Mouse (Mus musculus): ENCODE measurements around the gene Atp1b1. TPM values are rescaled to one million over a fixed set of nuclear protein-coding genes. Genes with fewer than 3 reads are reported as not detected.
A peak's percentile ranks its signal among the peaks of the same experiment; 100 is the strongest.

Gene Atp1b1
- polyA plus RNA-seq, 1 experiment: 369 TPM

GRCm38 (mm10) chr1:164405385-164405802 lies 52.8 kb downstream of the Atp1b1 start:
- no peak for TF ChIP-seq POLR2A (IDR thresholded peaks at IDR 0.05; ENCODE audit: low read depth, low read length)
- TF ChIP-seq CTCF (IDR thresholded peaks at IDR 0.05; ENCODE audit: extremely low read depth, insufficient read length, insufficient replicate concordance, low read depth, low read length): no peak
- Histone ChIP-seq H3K27me3 (ENCODE audit: control insufficient read depth, insufficient read depth, low read length) (no peaks in the 10 kb centered on the region), H3K4me3 (ENCODE audit: low read depth, low read length) (no peak overlapping the region), H3K27ac (ENCODE audit: insufficient read depth, low read depth, low read length) (0 out of 2 replicates have a peak overlapping the region, but pooled peaks have one; percentile 29), H3K36me3 (ENCODE audit: control insufficient read depth, insufficient read depth, low read length) (no peaks in the 10 kb centered on the region), H3K4me1 (ENCODE audit: control insufficient read depth, insufficient read depth, insufficient read length, low read length) (peaks cover 6% of the 10 kb centered on the region)
- 23% methylated on average over 5 of the region's 5 CpGs for WGBS

DNA sequence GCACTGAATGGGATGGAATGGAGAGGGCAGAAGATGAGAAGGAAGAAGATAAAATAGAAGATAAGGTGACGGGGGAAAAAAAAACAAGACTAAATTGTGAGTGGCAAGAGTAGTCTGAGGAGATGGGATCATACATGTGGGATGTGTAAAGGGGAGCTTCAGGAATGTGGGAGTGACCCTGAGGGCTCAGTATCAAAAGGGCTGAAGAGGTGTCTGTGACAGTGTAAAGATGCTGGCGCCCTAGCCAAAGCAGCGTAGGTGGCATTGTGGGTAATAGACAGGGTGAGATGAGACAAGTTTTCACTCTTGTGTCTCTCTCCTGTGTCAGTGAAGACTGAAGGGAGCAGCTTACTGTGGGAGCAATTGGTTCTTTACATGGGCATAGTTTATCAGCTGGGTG lies 58.6 kb downstream of the Atp1b1 start:
- no peak for TF ChIP-seq CTCF (IDR thresholded peaks at IDR 0.05; ENCODE audit: extremely low read depth, insufficient read length, insufficient replicate concordance, low read depth, low read length)
- TF ChIP-seq POLR2A (IDR thresholded peaks at IDR 0.05; ENCODE audit: low read depth, low read length): no peak
- no peak overlapping the region for H3K4me3 ChIP-seq (ENCODE audit: low read depth, low read length)
- no peaks in the 10 kb centered on the region for H3K27me3 ChIP-seq (ENCODE audit: control insufficient read depth, insufficient read depth, low read length)
- 97% methylated on average over 3 of the region's 3 CpGs for WGBS
- no peak overlapping the region for H3K27ac ChIP-seq (ENCODE audit: insufficient read depth, low read depth, low read length)
- H3K4me1 ChIP-seq (ENCODE audit: control insufficient read depth, insufficient read depth, insufficient read length, low read length): no peaks in the 10 kb centered on the region
- H3K36me3 ChIP-seq (ENCODE audit: control insufficient read depth, insufficient read depth, low read length): no peaks in the 10 kb centered on the region

- H3K27ac ChIP-seq (ENCODE audit: insufficient read depth, low read depth, low read length): no peak overlapping the region
- no peaks in the 10 kb centered on the region for H3K27me3 ChIP-seq (ENCODE audit: control insufficient read depth, insufficient read depth, low read length)
- H3K4me1 ChIP-seq (ENCODE audit: control insufficient read depth, insufficient read depth, insufficient read length, low read length): no peaks in the 10 kb centered on the region
- H3K4me3 ChIP-seq (ENCODE audit: low read depth, low read length): no peak overlapping the region
- TF ChIP-seq POLR2A (IDR thresholded peaks at IDR 0.05; ENCODE audit: low read depth, low read length): no peak
- TF ChIP-seq CTCF (IDR thresholded peaks at IDR 0.05; ENCODE audit: extremely low read depth, insufficient read length, insufficient replicate concordance, low read depth, low read length): no peak
- 50% methylated on average over 4 of the region's 4 CpGs for WGBS
- H3K36me3 ChIP-seq (ENCODE audit: control insufficient read depth, insufficient read depth, low read length): no peaks in the 10 kb centered on the region
Observed at GRCm38 (mm10) chr1:164397672-164398071, 60.5 kb downstream of the Atp1b1 start.

- Histone ChIP-seq H3K4me1 (ENCODE audit: control insufficient read depth, insufficient read depth, insufficient read length, low read length) (no peaks in the 10 kb centered on the region), H3K36me3 (ENCODE audit: control insufficient read depth, insufficient read depth, low read length) (no peaks in the 10 kb centered on the region), H3K27ac (ENCODE audit: insufficient read depth, low read depth, low read length) (no peak overlapping the region), H3K27me3 (ENCODE audit: control insufficient read depth, insufficient read depth, low read length) (no peaks in the 10 kb centered on the region), H3K4me3 (ENCODE audit: low read depth, low read length) (no peak overlapping the region)
- TF ChIP-seq CTCF (IDR thresholded peaks at IDR 0.05; ENCODE audit: extremely low read depth, insufficient read length, insufficient replicate concordance, low read depth, low read length) (no peak), POLR2A (IDR thresholded peaks at IDR 0.05; ENCODE audit: low read depth, low read length) (no peak)
- 90% methylated on average over 6 of the region's 6 CpGs for WGBS
Observed at GRCm38 (mm10) chr1:164395131-164395780, 62.9 kb downstream of the Atp1b1 start.

DNA sequence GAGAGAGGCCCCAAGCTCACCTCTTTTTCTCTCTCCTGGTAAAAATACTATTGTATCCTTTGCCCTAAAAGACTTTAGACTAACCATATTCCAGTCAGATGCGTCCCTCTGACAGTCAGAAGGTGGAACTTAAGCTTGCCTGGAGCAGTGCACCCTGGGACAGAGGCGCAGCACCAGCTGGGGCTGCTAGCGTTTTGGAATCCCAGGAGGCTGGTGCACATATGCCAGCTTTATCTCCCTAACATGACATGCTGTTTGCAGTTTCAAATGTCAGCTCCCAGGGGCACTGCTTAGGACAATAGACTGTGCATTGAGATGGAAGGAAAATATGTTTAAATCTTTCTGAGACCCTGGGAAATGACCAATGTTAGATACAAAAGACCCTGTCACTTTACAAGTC lies 66.0 kb downstream of the Atp1b1 start:
- Histone ChIP-seq H3K4me3 (ENCODE audit: low read depth, low read length) (no peak overlapping the region), H3K4me1 (ENCODE audit: control insufficient read depth, insufficient read depth, insufficient read length, low read length) (no peaks in the 10 kb centered on the region), H3K27me3 (ENCODE audit: control insufficient read depth, insufficient read depth, low read length) (no peaks in the 10 kb centered on the region), H3K27ac (ENCODE audit: insufficient read depth, low read depth, low read length) (no peak overlapping the region), H3K36me3 (ENCODE audit: control insufficient read depth, insufficient read depth, low read length) (no peaks in the 10 kb centered on the region)
- WGBS: 77% methylated on average over 3 of the region's 3 CpGs
- no peak for TF ChIP-seq CTCF (IDR thresholded peaks at IDR 0.05; ENCODE audit: extremely low read depth, insufficient read length, insufficient replicate concordance, low read depth, low read length)
- no peak for TF ChIP-seq POLR2A (IDR thresholded peaks at IDR 0.05; ENCODE audit: low read depth, low read length)

DNA sequence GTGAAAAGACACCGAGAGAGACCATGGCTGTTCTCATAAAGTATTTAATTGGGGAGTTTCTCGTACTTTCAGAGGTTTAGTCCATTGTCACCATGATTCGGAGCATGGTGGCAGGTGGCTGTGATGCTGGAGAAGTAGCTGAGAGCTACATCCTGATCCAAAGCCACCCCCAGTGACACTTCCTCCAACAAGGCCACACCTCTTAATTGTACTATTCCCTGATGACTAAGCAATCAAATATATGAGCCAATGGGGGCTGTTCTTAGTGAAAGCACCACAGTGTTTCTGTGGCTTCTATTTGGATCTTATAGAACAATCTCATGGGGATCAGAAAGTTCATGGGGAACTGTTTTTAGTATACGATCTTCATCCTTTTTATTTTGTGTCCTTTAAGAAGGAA lies 68.4 kb downstream of the Atp1b1 start:
- Histone ChIP-seq H3K27ac (ENCODE audit: insufficient read depth, low read depth, low read length) (no peak overlapping the region), H3K36me3 (ENCODE audit: control insufficient read depth, insufficient read depth, low read length) (peaks cover 2% of the 10 kb centered on the region), H3K4me1 (ENCODE audit: control insufficient read depth, insufficient read depth, insufficient read length, low read length) (no peaks in the 10 kb centered on the region), H3K4me3 (ENCODE audit: low read depth, low read length) (no peak overlapping the region), H3K27me3 (ENCODE audit: control insufficient read depth, insufficient read depth, low read length) (no peaks in the 10 kb centered on the region)
- TF ChIP-seq POLR2A (IDR thresholded peaks at IDR 0.05; ENCODE audit: low read depth, low read length) (no peak), CTCF (IDR thresholded peaks at IDR 0.05; ENCODE audit: extremely low read depth, insufficient read length, insufficient replicate concordance, low read depth, low read length) (no peak)
- 46% methylated on average over 4 of the region's 4 CpGs for WGBS

Other genes starting within 250 kb of the Atp1b1 start
- 7.2 and 7.4 TPM in 2 replicates for gene Slc19a2, start 209.3 kb downstream of the Atp1b1 start, polyA plus RNA-seq (2012; rRNA removed)
- 0.51 and 1.4 TPM in 2 replicates for gene Ccdc181, start 182.8 kb downstream of the Atp1b1 start, polyA plus RNA-seq (2012; rRNA removed)
- gene Nme7, start 154.2 kb downstream of the Atp1b1 start, polyA plus RNA-seq (2012; rRNA removed): 1.6 and 1.9 TPM in 2 replicates
- gene Blzf1, start 150.9 kb downstream of the Atp1b1 start, polyA plus RNA-seq (2012; rRNA removed): 0.86 and 1.1 TPM in 2 replicates

All from small intestine, adult 2 months (tissue).